9 mouse cellular contexts compared by ENCODE assay signal in the genomic region with DNA sequence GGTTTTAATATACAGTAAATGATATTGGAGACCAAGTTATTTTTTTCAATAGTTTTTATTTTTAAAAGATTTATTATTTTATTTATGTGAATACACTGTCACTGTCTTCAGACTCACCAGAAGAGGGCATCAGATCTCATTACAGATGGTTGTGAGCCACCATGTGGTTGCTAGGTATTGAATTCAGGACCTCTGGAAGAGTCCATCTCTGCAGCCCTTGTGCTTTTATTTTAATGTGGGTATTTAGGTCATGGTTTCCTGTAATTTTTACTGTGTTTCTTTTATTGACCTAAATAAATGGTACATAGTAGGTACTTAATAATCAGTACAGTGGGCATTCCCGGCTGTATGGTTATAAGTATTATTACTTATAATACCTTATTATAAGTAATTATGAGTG. TPM values are rescaled to one million over a fixed set of nuclear protein-coding genes. Genes with fewer than 3 reads are reported as not detected.
DNase-seq lines count a peak whose midpoint lies in the region; ATAC-seq and TF ChIP-seq lines count a peak whose summit lies in the region.
"Had no signal": no experiment of that assay in that cellular context is flagged by ENCODE, and none has a peak within 500 bp of the region (broad histone marks: within the 10 kb centered on the region; RNA-seq: fewer than 3 reads in every experiment).

No protein-coding gene starts in this region.

- no peak for DNase-seq in hindbrain, postnatal 0 days (ENCODE audit: low spot score)
- no peak for DNase-seq in hindbrain, embryonic 14.5 days (ENCODE audit: low spot score)
- peak; percentile 84 for DNase-seq in midbrain, embryonic 11.5 days (ENCODE audit: low spot score, missing footprints)
- no peak for DNase-seq in midbrain, embryonic 14.5 days
- no peak for DNase-seq in frontal cortex, postnatal 36 days (ENCODE audit: low spot score in 2 of 2)

- H3K9me3 ChIP-seq in hindbrain, postnatal 0 days (ENCODE audit: low read length) = no peaks in the 10 kb centered on the region
- no peaks in the 10 kb centered on the region for H3K9me3 ChIP-seq in hindbrain, embryonic 14.5 days (ENCODE audit: control insufficient read depth, low read length)
- no peaks in the 10 kb centered on the region for H3K9me3 ChIP-seq in midbrain, embryonic 11.5 days (ENCODE audit: control insufficient read depth, low read length)
- no peaks in the 10 kb centered on the region for H3K9me3 ChIP-seq in midbrain, embryonic 14.5 days (ENCODE audit: control insufficient read depth, low read length)
- H3K9me3 ChIP-seq in stomach, embryonic 15.5 days = no peaks in the 10 kb centered on the region
- H3K9me3 ChIP-seq: embryonic facial prominence, embryonic 15.5 days had no signal

- H3K4me2 ChIP-seq in hindbrain, postnatal 0 days (ENCODE audit: low read depth, low read length) = no peak overlapping the region
- no peak overlapping the region for H3K4me2 ChIP-seq in hindbrain, embryonic 14.5 days (replicated peaks)
- no peak overlapping the region for H3K4me2 ChIP-seq in midbrain, embryonic 11.5 days
- no peak overlapping the region for H3K4me2 ChIP-seq in midbrain, embryonic 14.5 days (ENCODE audit: low read length)
- no peak overlapping the region for H3K4me2 ChIP-seq in stomach, embryonic 15.5 days

- H3K4me3 ChIP-seq in hindbrain, postnatal 0 days (ENCODE audit: low read length) = no peak overlapping the region
- no peak overlapping the region for H3K4me3 ChIP-seq in hindbrain, embryonic 14.5 days (replicated peaks; ENCODE audit: low read length)
- H3K4me3 ChIP-seq in midbrain, embryonic 11.5 days (ENCODE audit: low read depth, low read length) = no peak overlapping the region
- no peak overlapping the region for H3K4me3 ChIP-seq in midbrain, embryonic 14.5 days (replicated peaks; ENCODE audit: low read depth, low read length)
- H3K4me3 ChIP-seq in bone marrow macrophage, adult 2 months (ENCODE audit: insufficient read depth, low read length) = no peak overlapping the region
- H3K4me3 ChIP-seq in stomach, embryonic 15.5 days (replicated peaks) = no peak overlapping the region
- H3K4me3 ChIP-seq: embryonic facial prominence, embryonic 15.5 days had no signal

- H3K27ac ChIP-seq in hindbrain, postnatal 0 days = no peak overlapping the region
- H3K27ac ChIP-seq in hindbrain, embryonic 14.5 days = no peak overlapping the region
- H3K27ac ChIP-seq in midbrain, embryonic 11.5 days (ENCODE audit: low read depth, low read length) = no peak overlapping the region
- H3K27ac ChIP-seq in midbrain, embryonic 14.5 days (replicated peaks; ENCODE audit: low read depth, low read length) = no peak overlapping the region
- H3K27ac ChIP-seq in bone marrow macrophage, adult 2 months (ENCODE audit: insufficient read depth, low read depth, low read length) = peak overlapping the region; percentile 84
- H3K27ac ChIP-seq in stomach, embryonic 15.5 days = peak overlapping the region; percentile 75; the same call in 1 of the 2 replicates

- WGBS in hindbrain, postnatal 0 days = 82% methylated on average over 1 of the region's 1 CpGs
- 93% methylated on average over 1 of the region's 1 CpGs for WGBS in hindbrain, embryonic 14.5 days
- WGBS in midbrain, embryonic 11.5 days = 76% methylated on average over 1 of the region's 1 CpGs
- WGBS in midbrain, embryonic 14.5 days = 80% methylated on average over 1 of the region's 1 CpGs
- 85% methylated on average over 1 of the region's 1 CpGs for WGBS in stomach, embryonic 15.5 days

- H3K36me3 ChIP-seq in hindbrain, postnatal 0 days (ENCODE audit: insufficient read depth, low read length) = no peaks in the 10 kb centered on the region
- no peaks in the 10 kb centered on the region for H3K36me3 ChIP-seq in hindbrain, embryonic 14.5 days (replicated peaks; ENCODE audit: control insufficient read depth, insufficient read depth)
- H3K36me3 ChIP-seq in midbrain, embryonic 11.5 days (ENCODE audit: control insufficient read depth, insufficient read depth, low read length) = no peaks in the 10 kb centered on the region
- H3K36me3 ChIP-seq in midbrain, embryonic 14.5 days (ENCODE audit: control insufficient read depth, insufficient read depth, low read length) = no peaks in the 10 kb centered on the region
- H3K36me3 ChIP-seq in stomach, embryonic 15.5 days = no peaks in the 10 kb centered on the region
- H3K36me3 ChIP-seq: embryonic facial prominence, embryonic 15.5 days had no signal

- peaks cover 11% of the 10 kb centered on the region; the same call in 1 of the 2 replicates for H3K4me1 ChIP-seq in hindbrain, postnatal 0 days (ENCODE audit: insufficient read depth, low read length)
- H3K4me1 ChIP-seq in hindbrain, embryonic 14.5 days (replicated peaks; ENCODE audit: control insufficient read depth, insufficient read depth, low read length) = peaks cover 26% of the 10 kb centered on the region; the same call in 1 of the 2 replicates
- H3K4me1 ChIP-seq in midbrain, embryonic 11.5 days (ENCODE audit: control insufficient read depth, insufficient read depth, low read length) = peaks cover 22% of the 10 kb centered on the region
- peaks cover 18% of the 10 kb centered on the region for H3K4me1 ChIP-seq in midbrain, embryonic 14.5 days (ENCODE audit: control insufficient read depth, insufficient read depth, low read length)
- H3K4me1 ChIP-seq in bone marrow macrophage, adult 2 months (ENCODE audit: control insufficient read depth, insufficient read depth, low read length) = peaks cover 22% of the 10 kb centered on the region
- H3K4me1 ChIP-seq in stomach, embryonic 15.5 days = peaks cover 23% of the 10 kb centered on the region; the same call in 1 of the 2 replicates

- TF ChIP-seq POLR2A in bone marrow macrophage, adult 2 months (IDR thresholded peaks at IDR 0.05; ENCODE audit: borderline replicate concordance, low read depth, low read length) = no peak

- TF ChIP-seq CTCF in hindbrain, postnatal 0 days (IDR thresholded peaks at IDR 0.05; ENCODE audit: low read depth) = peak; percentile 51
- no peak for TF ChIP-seq CTCF in bone marrow macrophage, adult 2 months (IDR thresholded peaks at IDR 0.05; ENCODE audit: low read depth, low read length)

- no peak overlapping the region for H3K9ac ChIP-seq in hindbrain, postnatal 0 days (replicated peaks; ENCODE audit: low read length)
- H3K9ac ChIP-seq in hindbrain, embryonic 14.5 days = no peak overlapping the region
- H3K9ac ChIP-seq in midbrain, embryonic 11.5 days (ENCODE audit: low read length) = no peak overlapping the region
- no peak overlapping the region for H3K9ac ChIP-seq in midbrain, embryonic 14.5 days (replicated peaks; ENCODE audit: low read length)
- no peak overlapping the region for H3K9ac ChIP-seq in stomach, embryonic 15.5 days
- H3K9ac ChIP-seq: embryonic facial prominence, embryonic 15.5 days had no signal

- no peak for ATAC-seq in hindbrain, postnatal 0 days
- no peak for ATAC-seq in hindbrain, embryonic 14.5 days (ENCODE audit: low FRiP score)
- no peak for ATAC-seq in midbrain, embryonic 11.5 days (ENCODE audit: low FRiP score)
- ATAC-seq in midbrain, embryonic 14.5 days (ENCODE audit: low FRiP score, low TSS enrichment) = no peak
- no peak for ATAC-seq in stomach, embryonic 15.5 days (ENCODE audit: insufficient read depth, low FRiP score, low read depth)
- no peak for ATAC-seq in megakaryocyte progenitor cell, adult 5-6 weeks (replicated peaks; ENCODE audit: poor library complexity)

- no peaks in the 10 kb centered on the region for H3K27me3 ChIP-seq in hindbrain, postnatal 0 days (ENCODE audit: insufficient read depth, low read length)
- no peaks in the 10 kb centered on the region for H3K27me3 ChIP-seq in hindbrain, embryonic 14.5 days (ENCODE audit: control insufficient read depth, insufficient read depth, low read length)
- peaks cover 4% of the 10 kb centered on the region for H3K27me3 ChIP-seq in midbrain, embryonic 11.5 days (ENCODE audit: control insufficient read depth, insufficient read depth, low read length)
- no peaks in the 10 kb centered on the region for H3K27me3 ChIP-seq in midbrain, embryonic 14.5 days (ENCODE audit: control insufficient read depth, insufficient read depth, low read length)
- H3K27me3 ChIP-seq in stomach, embryonic 15.5 days (replicated peaks) = no peaks in the 10 kb centered on the region
- H3K27me3 ChIP-seq: embryonic facial prominence, embryonic 15.5 days had no signal

RNA-seq across cellular contexts. Expression of gene Abl2, which starts 56.1 kb away (rescaled TPM):
- total RNA-seq in hindbrain, postnatal 0 days (2014; rRNA removed) = 27.1 and 32.9 TPM in 2 replicates
- 4.4 and 4.5 TPM in 2 replicates for polyA plus RNA-seq in hindbrain, postnatal 0 days (2015; fragmentation: Nextera tagmentation; extraction: Ambion mirVana)
- polyA plus RNA-seq in hindbrain, embryonic 14.5 days (2014; fragmentation: Nextera tagmentation; extraction: Ambion mirVana) = 8.1 and 9.2 TPM in 2 replicates
- 4.8 and 4.9 TPM in 2 replicates for polyA plus RNA-seq in midbrain, embryonic 11.5 days (2014; fragmentation: Nextera tagmentation; extraction: Ambion mirVana)
- polyA plus RNA-seq in midbrain, embryonic 14.5 days (2014; fragmentation: Nextera tagmentation; extraction: Ambion mirVana) = 9.0 and 9.8 TPM in 2 replicates
- 13.4 and 16.3 TPM in 2 replicates for polyA plus RNA-seq in bone marrow macrophage, adult 2 months (2012; ENCODE audit: insufficient read depth, insufficient read length, missing spikeins)
- polyA plus RNA-seq in stomach, embryonic 15.5 days (2015; fragmentation: Nextera tagmentation; extraction: Ambion mirVana) = 3.0 and 3.4 TPM in 2 replicates
- 7.8 and 10.4 TPM in 2 replicates for total RNA-seq in megakaryocyte progenitor cell, adult 5-6 weeks (2015)
- total RNA-seq in megakaryocyte progenitor cell, adult 5-6 weeks (2017) = 14.0 and 14.5 TPM in 2 replicates

RNA-seq across cellular contexts. Expression of gene Tor3a, which starts 59.4 kb away (rescaled TPM):
- 2.4 and 5.6 TPM in 2 replicates for total RNA-seq in hindbrain, postnatal 0 days (2014; rRNA removed)
- polyA plus RNA-seq in hindbrain, postnatal 0 days (2015; fragmentation: Nextera tagmentation; extraction: Ambion mirVana) = 3.0 and 4.3 TPM in 2 replicates
- 4.5 TPM in 2 replicates for polyA plus RNA-seq in hindbrain, embryonic 14.5 days (2014; fragmentation: Nextera tagmentation; extraction: Ambion mirVana)
- 3.9 and 4.2 TPM in 2 replicates for polyA plus RNA-seq in midbrain, embryonic 11.5 days (2014; fragmentation: Nextera tagmentation; extraction: Ambion mirVana)
- 1.6 and 4.6 TPM in 2 replicates for polyA plus RNA-seq in midbrain, embryonic 14.5 days (2014; fragmentation: Nextera tagmentation; extraction: Ambion mirVana)
- polyA plus RNA-seq in bone marrow macrophage, adult 2 months (2012; ENCODE audit: insufficient read depth, insufficient read length, missing spikeins) = 68.8 and 79.4 TPM in 2 replicates
- 9.9 and 14.0 TPM in 2 replicates for polyA plus RNA-seq in stomach, embryonic 15.5 days (2015; fragmentation: Nextera tagmentation; extraction: Ambion mirVana)
- 15.4 and 17.0 TPM in 2 replicates for total RNA-seq in megakaryocyte progenitor cell, adult 5-6 weeks (2015)
- 22.6 and 24.6 TPM in 2 replicates for total RNA-seq in megakaryocyte progenitor cell, adult 5-6 weeks (2017)

Comparison
In these comparisons a context has a peak if more than half of its experiments do, and no peak if none do; other contexts are left out.
1. H3K27ac ChIP-seq: peak in bone marrow macrophage, adult 2 months (single experiment) and stomach, embryonic 15.5 days (single experiment); none in hindbrain, postnatal 0 days (single experiment), hindbrain, embryonic 14.5 days (single experiment), midbrain, embryonic 11.5 days (single experiment) and midbrain, embryonic 14.5 days (single experiment).